Mouse (Mus musculus) limb, embryonic 14.5 days (tissue): Measurements from ENCODE around the gene Ppp1r18. TPM values are rescaled to one million over a fixed set of nuclear protein-coding genes. Genes with fewer than 3 reads are reported as not detected.

Experiments
- ATAC-seq: fragments of 200-750 bp; cut with Nextera tagmentation; 2 replicates; pipeline ENCODE4 v1.8.0; 2017; ENCODE audit warnings: low read depth, moderate number of reproducible peaks, moderate TSS enrichment; ENCODE audit not compliant: low FRiP score
- DNase-seq: peaks from one replicate; pipeline ENCODE4 v3.0.0-alpha.2; 2015; ENCODE audit warnings: low spot score
- H3K27ac ChIP-seq: fragments of 300-500 bp; sonication (generic); replicated peaks from 2 replicates; pipeline ENCODE4 v1.5.1; 2014; ENCODE audit warnings: low read depth, mild to moderate bottlenecking, low read length, moderate library complexity, mixed read lengths
- H3K27me3 ChIP-seq: fragments of 300-500 bp; sonication (generic); 2 replicates; pipeline ENCODE4 v1.6.1; 2014; ENCODE audit warnings: low read length, mixed read lengths; ENCODE audit not compliant: control insufficient read depth, insufficient read depth
- H3K36me3 ChIP-seq: fragments of 300-500 bp; sonication (generic); 2 replicates; pipeline ENCODE4 v1.6.1; 2014; ENCODE audit warnings: mild to moderate bottlenecking, low read length, moderate library complexity, mixed read lengths; ENCODE audit not compliant: control insufficient read depth, insufficient read depth
- H3K4me1 ChIP-seq: fragments of 300-500 bp; sonication (generic); 2 replicates; pipeline ENCODE4 v1.6.1; 2014; ENCODE audit warnings: antibody characterized with exemption, low read length, mixed read lengths; ENCODE audit not compliant: control insufficient read depth, insufficient read depth
- H3K4me2 ChIP-seq: fragments of 300-500 bp; sonication (generic); replicated peaks from 2 replicates; pipeline ENCODE4 v1.6.1; 2014; ENCODE audit warnings: low read depth, mild to moderate bottlenecking, low read length, moderate library complexity; ENCODE audit not compliant: severe bottlenecking
- H3K4me3 ChIP-seq: fragments of 300-500 bp; sonication (generic); replicated peaks from 2 replicates; pipeline ENCODE4 v1.5.1; 2014; ENCODE audit warnings: low read length
- H3K9ac ChIP-seq: fragments of 300-500 bp; sonication (generic); 2 replicates; pipeline ENCODE4 v1.6.1; 2014; ENCODE audit warnings: mild to moderate bottlenecking, low read depth, low read length, moderate library complexity; ENCODE audit not compliant: severe bottlenecking
- H3K9me3 ChIP-seq: fragments of 300-500 bp; sonication (generic); 2 replicates; pipeline ENCODE4 v1.6.1; 2016; ENCODE audit warnings: low read length; ENCODE audit not compliant: control insufficient read depth
- POLR2A ChIP-seq: fragments of 200-500 bp; IDR thresholded peaks from 2 replicates; pipeline ENCODE4 v1.8.0; 2012; ENCODE audit warnings: inconsistent platforms, mild to moderate bottlenecking, moderate library complexity, borderline replicate concordance; ENCODE audit not compliant: insufficient read depth, insufficient read length; ENCODE audit errors: extremely low read depth
- WGBS: fragments of 180-500 bp; shearing (Covaris S2); extraction: QIAGEN DNeasy Blood & Tissue Kit; methylation state at CpG from one replicate; pipeline ENCODE4 v1.1.7; 2014; 5-methylcytosine and 5-hydroxymethylcytosine counted together
- polyA plus RNA-seq, 2 experiments: library from polyadenylated mRNA; depleted of rRNA in 1 of 2; stranded (reverse) in 1 of 2; unstranded in 1 of 2; fragments of >200 nt; fragmentation: Nextera tagmentation in 1 of 2; extraction: Ambion mirVana in 1 of 2; gene quantifications; 2 replicates each; pipeline versions ENCODE4 v1.2.1 to v1.2.3; 2012 to 2014

Ppp1r18 gene
- polyA plus RNA-seq, 2 experiments = 26.3 to 47.2 TPM

GRCm38 (mm10) chr17:35842006-35842405 lies 23.4 kb upstream of the Ppp1r18 start:
- H3K4me2 ChIP-seq = peak overlapping the region; percentile 65
- peaks cover 23% of the 10 kb centered on the region for H3K36me3 ChIP-seq
- ATAC-seq (no peak), DNase-seq (no peak)
- no peaks in the 10 kb centered on the region for H3K27me3 ChIP-seq
- WGBS = 19% methylated on average over 11 of the region's 11 CpGs
- TF ChIP-seq POLR2A = no peak
- H3K27ac ChIP-seq = peak overlapping the region; percentile 82
- no peaks in the 10 kb centered on the region for H3K9me3 ChIP-seq
- peak overlapping the region; percentile 62 for H3K4me3 ChIP-seq
- H3K4me1 ChIP-seq = peaks cover 13% of the 10 kb centered on the region
- peak overlapping the region; percentile 61 for H3K9ac ChIP-seq

- Histone ChIP-seq H3K36me3 (peaks cover 38% of the 10 kb centered on the region), H3K4me1 (peaks cover 13% of the 10 kb centered on the region), H3K4me2 (no peak overlapping the region), H3K4me3 (no peak overlapping the region), H3K9me3 (no peaks in the 10 kb centered on the region), H3K27ac (no peak overlapping the region), H3K27me3 (no peaks in the 10 kb centered on the region), H3K9ac (no peak overlapping the region)
- TF ChIP-seq POLR2A = no peak
- WGBS = 95% methylated on average over 3 of the region's 3 CpGs
- DNase-seq (no peak), ATAC-seq (no peak)
Observed at GRCm38 (mm10) chr17:35843514-35843913, 21.9 kb upstream of the Ppp1r18 start.

GRCm38 (mm10) chr17:35848112-35848511 lies 17.3 kb upstream of the Ppp1r18 start:
- DNase-seq = no peak
- no peak for TF ChIP-seq POLR2A
- Histone ChIP-seq H3K36me3 (peaks cover 77% of the 10 kb centered on the region), H3K9ac (no peak overlapping the region), H3K4me3 (no peak overlapping the region), H3K4me1 (no peaks in the 10 kb centered on the region), H3K4me2 (no peak overlapping the region), H3K27ac (no peak overlapping the region), H3K27me3 (no peaks in the 10 kb centered on the region), H3K9me3 (no peaks in the 10 kb centered on the region)
- WGBS = 71% methylated on average over 1 of the region's 1 CpGs
- no peak for ATAC-seq

- no peak overlapping the region for H3K4me2 ChIP-seq
- H3K4me3 ChIP-seq = no peak overlapping the region
- no peak for TF ChIP-seq POLR2A
- ATAC-seq = no peak
- no peaks in the 10 kb centered on the region for H3K4me1 ChIP-seq
- H3K27ac ChIP-seq = no peak overlapping the region
- no peaks in the 10 kb centered on the region for H3K9me3 ChIP-seq
- H3K9ac ChIP-seq = no peak overlapping the region
- no peak for DNase-seq
- no peaks in the 10 kb centered on the region for H3K27me3 ChIP-seq
- 93% methylated on average over 2 of the region's 3 CpGs for WGBS
- H3K36me3 ChIP-seq = peaks cover 82% of the 10 kb centered on the region
Observed at GRCm38 (mm10) chr17:35850974-35851373, 14.4 kb upstream of the Ppp1r18 start.

DNA sequence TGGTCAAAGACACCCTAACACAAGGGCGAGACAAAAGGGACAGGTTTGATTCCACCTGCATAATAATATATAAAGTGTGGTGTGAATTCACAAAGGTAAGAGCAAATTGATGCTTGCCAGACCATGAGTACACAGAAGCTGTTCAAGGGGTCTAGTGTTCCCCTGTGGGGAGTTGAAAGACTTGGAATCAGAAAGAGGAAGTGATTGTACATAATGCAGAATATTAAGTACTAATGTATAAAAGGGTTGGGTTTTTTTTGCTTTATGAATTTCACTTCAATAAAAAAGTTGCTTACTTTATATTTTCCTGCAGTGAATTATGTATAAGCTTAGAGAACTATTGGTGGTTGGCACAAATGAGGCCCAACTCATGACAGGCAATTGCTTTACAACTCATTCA lies 6.0 kb upstream of the Ppp1r18 start:
- Histone ChIP-seq H3K4me3 (no peak overlapping the region), H3K4me1 (peaks cover 6% of the 10 kb centered on the region), H3K4me2 (no peak overlapping the region), H3K27ac (no peak overlapping the region), H3K36me3 (peaks cover 27% of the 10 kb centered on the region), H3K9me3 (no peaks in the 10 kb centered on the region), H3K27me3 (no peaks in the 10 kb centered on the region), H3K9ac (no peak overlapping the region)
- WGBS = 94% methylated on average over 1 of the region's 1 CpGs
- ATAC-seq (no peak), DNase-seq (no peak)
- TF ChIP-seq POLR2A = no peak

GRCm38 (mm10) chr17:35859835-35860234 lies 5.6 kb upstream of the Ppp1r18 start:
- Histone ChIP-seq H3K9me3 (no peaks in the 10 kb centered on the region), H3K27ac (no peak overlapping the region), H3K4me1 (peaks cover 9% of the 10 kb centered on the region), H3K4me2 (no peak overlapping the region), H3K4me3 (no peak overlapping the region), H3K27me3 (no peaks in the 10 kb centered on the region), H3K36me3 (peaks cover 22% of the 10 kb centered on the region), H3K9ac (no peak overlapping the region)
- no peak for ATAC-seq
- TF ChIP-seq POLR2A = no peak
- WGBS = 77% methylated on average over 2 of the region's 2 CpGs
- DNase-seq = no peak
